Mouse (Mus musculus): ENCODE data around the gene Majin.

The Majin gene

GRCm38 (mm10) chr19:6227864-6228263, 43.7 kb downstream of the Majin start:
- no peak for DNase-seq (ENCODE audit: low read depth, low spot score)

GRCm38 (mm10) chr19:6230411-6230810, 46.2 kb downstream of the Majin start:
- no peak for DNase-seq (ENCODE audit: low read depth, low spot score)

GRCm38 (mm10) chr19:6231036-6231435, 46.8 kb downstream of the Majin start:
- no peak for DNase-seq (ENCODE audit: low read depth, low spot score)

GRCm38 (mm10) chr19:6233647-6234046, 49.5 kb downstream of the Majin start:
- no peak for DNase-seq (ENCODE audit: low read depth, low spot score)

GRCm38 (mm10) chr19:6234337-6235083, 50.3 kb downstream of the Majin start:
- DNase-seq (ENCODE audit: low read depth, low spot score), result no peak

- peak; percentile 95 for DNase-seq (ENCODE audit: low read depth, low spot score)
Observed at GRCm38 (mm10) chr19:6235084-6236052, 51.2 kb downstream of the Majin start, which contains the start of gene Ppp2r5b. Gene Ppp2r5b (minus strand): TSS chr19:6235872.

GRCm38 (mm10) chr19:6236053-6236441, 51.9 kb downstream of the Majin start:
- DNase-seq (ENCODE audit: low read depth, low spot score), result peak; percentile 87

GRCm38 (mm10) chr19:6236842-6237241, 52.7 kb downstream of the Majin start:
- DNase-seq (ENCODE audit: low read depth, low spot score), result no peak

GRCm38 (mm10) chr19:6238740-6239139, 54.6 kb downstream of the Majin start:
- DNase-seq (ENCODE audit: low read depth, low spot score), result no peak

GRCm38 (mm10) chr19:6240136-6240535, 55.9 kb downstream of the Majin start:
- no peak for DNase-seq (ENCODE audit: low read depth, low spot score)

GRCm38 (mm10) chr19:6240725-6241124, 56.5 kb downstream of the Majin start:
- no peak for DNase-seq (ENCODE audit: low read depth, low spot score)

- DNase-seq (ENCODE audit: low read depth, low spot score), result peak; percentile 98
Observed at GRCm38 (mm10) chr19:6241274-6242107, 57.3 kb downstream of the Majin start, which contains the start of gene Atg2a. Gene Atg2a (plus strand): TSS chr19:6241668.

GRCm38 (mm10) chr19:6242281-6242680, 58.1 kb downstream of the Majin start:
- DNase-seq (ENCODE audit: low read depth, low spot score), result peak; percentile 86

- no peak for DNase-seq (ENCODE audit: low read depth, low spot score)
Observed at GRCm38 (mm10) chr19:6243226-6243625, 59.0 kb downstream of the Majin start.

GRCm38 (mm10) chr19:6245806-6246205, 61.6 kb downstream of the Majin start:
- DNase-seq (ENCODE audit: low read depth, low spot score), result no peak

GRCm38 (mm10) chr19:6247526-6248300, 63.5 kb downstream of the Majin start:
- no peak for DNase-seq (ENCODE audit: low read depth, low spot score)

GRCm38 (mm10) chr19:6253021-6253420, 68.8 kb downstream of the Majin start:
- no peak for DNase-seq (ENCODE audit: low read depth, low spot score)

- peak; percentile 68 for DNase-seq (ENCODE audit: low read depth, low spot score)
Observed at GRCm38 (mm10) chr19:6260428-6260827, 76.2 kb downstream of the Majin start.

- DNase-seq (ENCODE audit: low read depth, low spot score), result peak; percentile 37
Observed at GRCm38 (mm10) chr19:6260946-6261345, 76.8 kb downstream of the Majin start.

- DNase-seq (ENCODE audit: low read depth, low spot score), result no peak
Observed at GRCm38 (mm10) chr19:6261379-6261778, 77.2 kb downstream of the Majin start.

- DNase-seq (ENCODE audit: low read depth, low spot score), result peak; percentile 89
Observed at GRCm38 (mm10) chr19:6262222-6262621, 78.0 kb downstream of the Majin start.

Data from CD4-positive, CD25-positive, alpha-beta regulatory T cell, adult 2 months (primary cell).